Mouse (Mus musculus) left cerebral cortex, adult 18-20 months (tissue): ENCODE data around the gene Olfr670. TPM values are rescaled to one million over a fixed set of nuclear protein-coding genes. Genes with fewer than 3 reads are reported as not detected.
"Not testable (repeated sequence)": the region's sequence is repeated elsewhere in the genome, so short reads cannot be mapped to it uniquely, and the experiment has no call there.

ENCODE experiments used
- DNase-seq, 2 experiments: peaks; one replicate each; pipeline ENCODE4 v3.0.0; 2021 to 2022; ENCODE audit warnings: low spot score in 2 of 2, mixed read lengths in 1 of 2
- long read RNA-seq, 2 experiments: library from polyadenylated mRNA; stranded (forward); transcript quantifications; one replicate each; pipeline ENCODE4 v2.0.0; 2021
- total RNA-seq, 2 experiments: library from RNA; stranded (reverse); gene quantifications; 2 replicates each; pipeline ENCODE4 v1.2.3; 2021

The Olfr670 gene
- not detected for total RNA-seq
- long read RNA-seq, experiment 1: 0 reads
- long read RNA-seq, experiment 2: 0 reads

DNA sequence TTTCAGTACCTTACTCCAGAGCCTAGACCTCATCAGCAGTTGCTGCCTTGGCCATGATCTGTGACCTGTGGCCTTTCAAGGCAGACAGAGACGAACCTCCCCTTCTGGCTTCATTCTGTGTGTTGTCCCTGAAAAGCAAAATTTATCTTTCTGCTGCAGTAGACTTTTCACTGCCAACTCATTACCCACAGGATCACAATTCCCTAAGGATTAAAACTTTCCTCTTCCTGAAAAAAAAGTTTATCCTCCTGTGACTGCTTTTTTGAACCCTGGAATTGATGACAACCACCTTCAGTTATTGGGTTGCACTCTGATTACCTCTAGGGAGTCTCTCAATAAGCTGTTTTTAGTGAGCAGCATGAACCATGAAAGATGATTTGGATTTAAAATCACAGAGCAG lies at the start of gene Olfr670:
TSS of gene Olfr670 (minus strand) at position 101 of the 400 bp plus-strand sequence.
- no peak for DNase-seq

DNA sequence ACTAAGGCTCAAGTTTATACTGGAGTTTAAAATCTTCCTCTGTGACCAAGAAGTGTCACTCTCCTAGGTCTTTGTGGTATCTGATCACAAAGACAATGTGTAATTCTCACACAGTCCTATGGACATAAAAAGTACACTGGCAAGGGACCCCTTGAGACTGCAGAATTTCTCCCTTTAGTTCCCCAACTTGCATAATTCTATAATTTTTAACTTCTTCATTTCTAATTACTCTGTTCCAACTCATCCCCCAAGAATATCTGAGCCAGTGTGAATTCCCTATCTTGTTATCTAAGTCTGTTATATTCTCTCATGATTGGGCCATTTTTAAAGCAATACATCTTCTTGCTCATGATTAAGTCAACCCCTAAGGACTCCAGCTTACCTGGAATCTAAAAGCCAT lies 39.5 kb upstream of the Olfr670 start, which contains the start of gene Olfr672:
TSS of gene Olfr672 (minus strand) at position 101 of the 400 bp plus-strand sequence.
- no peak for DNase-seq

DNA sequence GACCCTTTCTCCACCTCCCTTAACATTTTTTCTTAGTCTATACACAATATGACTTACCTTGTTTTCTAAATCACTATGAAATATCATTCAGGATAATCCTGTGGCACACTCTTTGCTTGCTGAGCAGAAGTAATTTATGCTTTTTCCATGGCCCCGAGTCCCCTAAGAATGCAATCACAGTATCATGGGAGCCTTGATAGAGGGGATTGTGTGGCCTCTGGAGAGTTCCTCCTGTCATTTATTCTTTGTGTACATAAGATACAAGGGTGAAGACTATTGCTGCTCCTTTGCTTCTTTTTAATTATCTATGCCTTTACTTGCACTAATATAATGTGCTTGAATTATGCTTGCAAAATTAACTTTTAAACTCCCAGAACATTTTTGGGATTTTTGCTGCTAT lies 16.6 kb upstream of the Olfr670 start, which contains the start of gene Olfr671:
TSS of gene Olfr671 (minus strand) at position 101 of the 400 bp plus-strand sequence.
- no peak for DNase-seq

DNA sequence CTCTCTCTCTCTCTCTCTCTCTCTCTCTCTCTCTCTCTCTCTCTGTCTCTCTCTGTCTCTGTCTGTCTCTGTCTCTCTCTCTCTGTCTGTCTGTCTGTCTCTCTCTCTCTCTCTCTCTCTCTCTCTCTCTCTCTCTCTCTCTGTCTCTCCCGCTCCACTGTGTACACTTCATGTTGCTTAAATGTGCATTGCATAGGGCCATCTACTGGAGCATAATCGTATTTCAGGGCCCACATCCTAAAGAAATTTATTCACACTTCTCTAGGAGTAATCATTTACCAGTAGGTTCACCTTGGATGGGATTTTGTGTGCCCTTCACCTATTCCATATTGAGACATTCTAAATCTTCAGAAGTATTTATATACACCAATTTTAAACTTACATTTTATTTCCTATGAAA lies 10.1 kb upstream of the Olfr670 start:
- DNase-seq: not testable (repeated sequence)

DNA sequence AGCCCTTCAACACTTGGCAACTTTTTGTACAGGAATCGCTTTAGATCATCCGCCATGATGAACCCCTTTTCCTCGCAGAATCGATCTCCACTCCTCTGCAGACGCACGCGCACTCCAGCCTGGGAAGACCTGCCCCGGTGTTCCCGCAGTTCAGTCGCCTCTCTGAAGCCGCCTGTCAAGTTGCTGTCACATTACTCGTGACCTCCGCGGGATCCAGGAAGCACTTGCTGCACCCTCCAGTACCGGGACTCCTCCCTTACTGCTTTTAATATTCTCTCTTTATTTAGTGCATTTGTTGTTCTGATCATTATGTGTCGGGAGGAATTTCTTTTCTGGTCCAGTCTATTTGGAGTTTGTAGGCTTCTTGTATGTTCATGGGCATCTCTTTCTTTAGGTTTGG lies 12.2 kb downstream of the Olfr670 start:
- not testable (repeated sequence) for DNase-seq

DNA sequence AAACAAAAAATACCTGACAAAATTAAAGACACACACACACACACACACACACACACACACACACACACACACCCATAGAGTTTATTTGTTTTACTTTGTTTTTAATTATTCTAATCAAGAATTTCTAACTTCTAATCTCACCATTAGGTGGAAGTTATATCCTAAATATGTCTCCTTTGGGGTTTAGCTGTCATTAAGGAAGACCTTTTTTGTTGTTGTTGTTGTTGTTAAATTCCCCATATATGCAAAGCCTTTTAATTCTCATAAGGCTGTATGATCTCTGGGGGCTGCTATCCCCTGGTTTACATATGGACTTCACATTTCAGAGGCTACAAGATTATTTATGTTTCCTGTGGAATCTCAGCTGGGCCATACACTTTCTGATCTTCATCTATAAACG lies 28.5 kb downstream of the Olfr670 start, which contains the start of gene Olfr669:
TSS of gene Olfr669 (plus strand) at position 301 of the 400 bp plus-strand sequence.
- no peak for DNase-seq

DNA sequence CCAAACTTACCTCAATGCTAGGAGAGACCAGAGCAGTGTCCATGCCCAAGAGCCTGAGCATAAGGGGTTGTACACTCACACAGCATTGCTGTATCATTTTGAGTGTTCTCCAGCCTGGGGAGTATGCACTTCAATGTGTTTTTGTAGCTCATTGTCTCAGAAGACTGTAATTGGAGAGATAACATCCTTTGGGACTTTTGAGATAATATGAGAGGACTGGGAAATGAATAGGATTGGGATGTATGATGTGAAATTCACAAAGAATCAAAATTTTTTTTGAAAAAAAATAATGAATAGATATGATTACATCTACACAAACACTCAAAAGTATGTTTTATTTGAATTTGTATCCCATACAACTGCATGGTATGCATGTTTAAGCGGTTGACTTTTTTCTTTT lies 34.5 kb downstream of the Olfr670 start, which contains the start of gene Olfr668:
TSS of gene Olfr668 (minus strand) at position 101 of the 400 bp plus-strand sequence.
- no peak for DNase-seq

DNA sequence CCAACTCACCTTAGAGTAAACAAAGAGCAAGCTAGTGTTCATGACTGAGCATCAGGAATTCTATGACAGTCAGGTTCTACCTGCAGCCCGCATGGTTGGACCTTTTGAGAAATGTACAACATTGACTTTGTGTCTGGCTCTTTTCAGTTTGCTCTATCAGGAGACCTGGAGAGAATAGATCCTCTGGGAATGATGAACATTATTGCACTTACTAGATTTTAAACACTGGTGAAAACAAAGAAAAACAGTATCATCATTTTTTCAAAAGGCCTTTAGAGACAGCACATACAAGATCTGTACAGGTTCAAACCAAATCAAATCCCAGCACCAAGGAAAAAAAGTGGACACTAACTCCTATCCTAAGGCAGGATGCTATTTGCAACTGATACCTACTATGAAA lies 41.0 kb downstream of the Olfr670 start, which contains the start of gene Olfr667:
TSS of gene Olfr667 (minus strand) at position 101 of the 400 bp plus-strand sequence.
- no peak for DNase-seq

Other genes starting within 250 kb of the Olfr670 start
- not detected for gene Usp17le, start 185.2 kb downstream of the Olfr670 start, total RNA-seq
- gene Usp17lb, start 120.0 kb downstream of the Olfr670 start, total RNA-seq: not detected
- gene Usp17la, start 105.6 kb downstream of the Olfr670 start, total RNA-seq: not detected
- gene Olfr665, start 84.6 kb downstream of the Olfr670 start, total RNA-seq: not detected
- gene Olfr666, start 66.7 kb downstream of the Olfr670 start, total RNA-seq: not detected
- not detected for gene Olfr667, start 41.1 kb downstream of the Olfr670 start, total RNA-seq
- gene Olfr668, start 34.6 kb downstream of the Olfr670 start, total RNA-seq: not detected
- not detected for gene Olfr669, start 28.4 kb downstream of the Olfr670 start, total RNA-seq
- gene Olfr671, start 16.5 kb upstream of the Olfr670 start, total RNA-seq: not detected
- gene Olfr672, start 39.4 kb upstream of the Olfr670 start, total RNA-seq: not detected
- not detected for gene Olfr675, start 65.8 kb upstream of the Olfr670 start, total RNA-seq
- not detected for gene Olfr676, start 70.1 kb upstream of the Olfr670 start, total RNA-seq
- not detected for gene Olfr677, start 88.8 kb upstream of the Olfr670 start, total RNA-seq
- gene Olfr678, start 101.9 kb upstream of the Olfr670 start, total RNA-seq: not detected
- not detected for gene Olfr679, start 118.6 kb upstream of the Olfr670 start, total RNA-seq
- gene Olfr680-ps1, start 130.2 kb upstream of the Olfr670 start, total RNA-seq: not detected
- gene Olfr681, start 154.2 kb upstream of the Olfr670 start, total RNA-seq: not detected
- gene Olfr683, start 184.4 kb upstream of the Olfr670 start, total RNA-seq: not detected
- gene Olfr684, start 201.0 kb upstream of the Olfr670 start, total RNA-seq: not detected
- not detected for gene Olfr685, start 223.4 kb upstream of the Olfr670 start, total RNA-seq
- gene Olfr686, start 244.9 kb upstream of the Olfr670 start, total RNA-seq: not detected